Mouse (Mus musculus) embryonic facial prominence, embryonic 15.5 days (tissue): ENCODE measurements around the gene Cand1. TPM values are rescaled to one million over a fixed set of nuclear protein-coding genes. Genes with fewer than 3 reads are reported as not detected.

ENCODE experiments used
- ATAC-seq: fragments of 200-750 bp; cut with Nextera tagmentation; 2 replicates; pipeline ENCODE4 v1.8.0; 2017; ENCODE audit warnings: low read depth, moderate TSS enrichment; ENCODE audit not compliant: insufficient number of reproducible peaks, low FRiP score, low TSS enrichment
- H3K27ac ChIP-seq: fragments of 300-500 bp; sonication (generic); replicated peaks from 2 replicates; pipeline ENCODE4 v1.5.1; 2015; ENCODE audit warnings: mild to moderate bottlenecking, inconsistent platforms
- H3K27me3 ChIP-seq: fragments of 300-500 bp; sonication (generic); 2 replicates; pipeline ENCODE4 v1.6.1; 2015; ENCODE audit warnings: inconsistent platforms
- H3K36me3 ChIP-seq: fragments of 300-500 bp; sonication (generic); 2 replicates; pipeline ENCODE4 v1.6.1; 2015; ENCODE audit warnings: mild to moderate bottlenecking, inconsistent platforms
- H3K4me1 ChIP-seq: fragments of 300-500 bp; sonication (generic); 2 replicates; pipeline ENCODE4 v1.6.1; 2015; ENCODE audit warnings: inconsistent platforms
- H3K4me2 ChIP-seq: fragments of 300-500 bp; sonication (generic); replicated peaks from 2 replicates; pipeline ENCODE4 v1.6.1; 2015; ENCODE audit warnings: mild to moderate bottlenecking, inconsistent platforms
- H3K4me3 ChIP-seq: fragments of 300-500 bp; sonication (generic); replicated peaks from 2 replicates; pipeline ENCODE4 v1.5.1; 2015; ENCODE audit warnings: mild to moderate bottlenecking, inconsistent platforms
- H3K9ac ChIP-seq: fragments of 300-500 bp; sonication (generic); 2 replicates; pipeline ENCODE4 v1.6.1; 2015; ENCODE audit warnings: inconsistent platforms
- H3K9me3 ChIP-seq: fragments of 300-500 bp; sonication (generic); replicated peaks from 2 replicates; pipeline ENCODE4 v1.6.1; 2016; ENCODE audit warnings: inconsistent platforms
- WGBS: fragments of 180-500 bp; shearing (Covaris S2); methylation state at CpG from one replicate; pipeline ENCODE4 v1.1.7; 2015; 5-methylcytosine and 5-hydroxymethylcytosine counted together
- polyA plus RNA-seq: library from polyadenylated mRNA; unstranded; fragments of >200 nt; fragmentation: Nextera tagmentation; extraction: Ambion mirVana; gene quantifications from 2 replicates; pipeline ENCODE4 v1.2.1, GENCODE M21; 2015

The Cand1 gene
- polyA plus RNA-seq, 1 experiment from 2014 or later = 58.8 TPM

GRCm38 (mm10) chr10:119167858-119168257, 72.0 kb downstream of the Cand1 start:
- Histone ChIP-seq H3K27ac (no peak overlapping the region), H3K27me3 (no peaks in the 10 kb centered on the region), H3K4me1 (no peaks in the 10 kb centered on the region), H3K9me3 (no peaks in the 10 kb centered on the region), H3K4me2 (no peak overlapping the region), H3K36me3 (no peaks in the 10 kb centered on the region), H3K9ac (no peak overlapping the region), H3K4me3 (no peak overlapping the region)
- 21% methylated on average over 3 of the region's 3 CpGs for WGBS
- ATAC-seq = no peak

DNA sequence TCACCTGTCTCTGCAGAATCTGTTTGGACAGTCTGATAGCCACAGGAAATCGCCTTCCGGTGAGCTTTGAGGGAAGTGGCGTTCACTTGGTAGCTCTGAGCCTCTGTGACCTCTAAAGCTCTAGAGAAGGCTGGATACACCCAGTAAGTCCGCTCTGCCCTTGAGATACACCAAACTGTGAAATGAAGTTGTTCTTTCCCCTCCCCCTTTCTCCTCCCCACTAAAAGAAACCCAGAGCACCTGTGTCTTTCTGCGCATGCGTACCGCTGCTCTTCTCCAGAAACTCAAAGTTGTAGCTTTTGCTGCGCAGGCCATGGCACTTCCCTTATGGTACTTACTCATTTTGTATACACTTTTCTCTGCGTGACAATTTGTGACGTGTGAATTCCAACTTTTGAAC, 74.8 kb downstream of the Cand1 start:
- Histone ChIP-seq H3K27me3 (no peaks in the 10 kb centered on the region), H3K9me3 (no peaks in the 10 kb centered on the region), H3K4me2 (no peak overlapping the region), H3K4me1 (0 out of 2 replicates have a peak, but pooled peaks cover 7% of the 10 kb centered on the region), H3K27ac (no peak overlapping the region), H3K4me3 (no peak overlapping the region), H3K9ac (no peak overlapping the region), H3K36me3 (no peaks in the 10 kb centered on the region)
- no peak for ATAC-seq
- WGBS = 91% methylated on average over 10 of the region's 10 CpGs

DNA sequence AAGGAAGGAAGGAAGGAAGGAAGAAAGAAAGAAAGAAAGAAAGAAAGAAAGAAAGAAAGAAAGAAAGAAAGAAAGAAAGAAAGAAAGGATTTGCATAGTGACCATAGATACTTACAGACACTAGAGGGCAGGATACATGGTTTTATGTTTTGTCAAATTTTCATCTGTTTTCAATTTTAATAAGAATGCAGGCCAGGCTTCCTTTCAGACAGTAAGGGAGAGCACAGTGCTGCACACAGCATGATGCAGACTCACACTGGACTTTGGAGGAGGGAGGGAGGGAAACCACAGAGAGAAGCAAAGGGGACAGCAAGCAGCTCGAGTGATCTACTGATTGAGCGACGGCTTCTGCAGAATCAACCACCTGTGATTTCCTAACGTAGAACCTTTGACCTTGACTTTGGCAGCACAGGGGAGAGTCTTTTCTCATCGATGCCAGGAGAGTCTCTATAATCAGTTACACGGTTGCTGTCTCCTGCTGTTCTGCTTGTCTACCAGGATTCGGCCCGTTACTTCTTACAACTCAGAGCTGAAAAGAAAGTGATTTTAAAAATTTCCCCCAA, 78.0 kb downstream of the Cand1 start:
- no peak for ATAC-seq
- H3K4me2 ChIP-seq = peak overlapping the region; percentile 34
- no peak overlapping the region for H3K9ac ChIP-seq

DNA sequence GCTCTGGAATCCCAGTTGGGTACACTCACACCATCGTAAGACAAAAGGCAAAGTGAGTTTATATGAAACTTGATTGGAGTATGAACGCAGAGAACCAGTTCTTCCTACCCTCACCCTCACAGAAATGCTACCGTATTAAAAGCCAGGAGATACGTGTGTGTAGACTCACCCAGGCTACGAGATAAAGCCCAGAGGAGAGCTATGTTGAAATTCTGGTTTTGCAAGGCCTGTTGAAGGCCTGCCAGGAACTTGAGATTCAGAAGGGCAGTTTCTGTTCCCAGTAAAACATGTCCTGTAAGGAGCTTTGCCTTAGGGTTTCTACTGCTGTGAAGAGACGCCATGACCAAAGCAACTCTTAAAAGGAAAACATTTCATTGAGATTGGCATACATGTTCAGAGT, 79.7 kb downstream of the Cand1 start:
- Histone ChIP-seq H3K9ac (no peak overlapping the region), H3K4me2 (no peak overlapping the region), H3K27ac (no peak overlapping the region), H3K4me3 (no peak overlapping the region), H3K9me3 (no peaks in the 10 kb centered on the region), H3K36me3 (no peaks in the 10 kb centered on the region), H3K4me1 (0 out of 2 replicates have a peak, but pooled peaks cover 7% of the 10 kb centered on the region), H3K27me3 (no peaks in the 10 kb centered on the region)
- 73% methylated on average over 6 of the region's 6 CpGs for WGBS
- ATAC-seq = no peak

More for the DNA sequence above, 78.0 kb downstream of the Cand1 start:
- no peaks in the 10 kb centered on the region for H3K9me3 ChIP-seq
- peak overlapping the region; percentile 19; the same call in 1 of the 2 replicates for H3K4me3 ChIP-seq
- no peak overlapping the region for H3K27ac ChIP-seq
- no peaks in the 10 kb centered on the region for H3K36me3 ChIP-seq
- 0 out of 2 replicates have a peak, but pooled peaks cover 7% of the 10 kb centered on the region for H3K4me1 ChIP-seq
- no peaks in the 10 kb centered on the region for H3K27me3 ChIP-seq
- WGBS = 28% methylated on average over 8 of the region's 8 CpGs

DNA sequence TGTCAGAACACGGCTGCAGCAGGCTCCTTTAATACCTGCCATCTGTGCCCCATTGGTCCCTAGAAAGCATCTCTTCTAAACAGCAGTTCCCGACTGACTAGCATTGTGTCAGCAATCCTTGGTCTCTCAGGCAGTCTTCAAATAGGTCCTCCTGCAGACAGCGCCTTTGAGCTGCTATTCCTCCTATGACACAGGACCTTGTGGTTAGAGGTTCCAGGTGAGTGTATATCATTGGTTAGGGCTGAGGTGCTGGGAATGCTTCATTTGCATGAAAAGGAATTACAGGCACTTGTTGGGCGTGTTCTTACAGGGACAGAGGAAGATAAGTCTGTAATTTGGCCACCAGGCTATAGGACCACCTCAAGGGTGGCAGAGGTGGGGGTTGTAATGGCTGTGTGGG, 90.6 kb downstream of the Cand1 start:
- no peaks in the 10 kb centered on the region for H3K9me3 ChIP-seq
- ATAC-seq = no peak
- no peaks in the 10 kb centered on the region for H3K27me3 ChIP-seq
- H3K36me3 ChIP-seq = no peaks in the 10 kb centered on the region
- H3K4me1 ChIP-seq = no peaks in the 10 kb centered on the region
- no peak overlapping the region for H3K27ac ChIP-seq
- no peak overlapping the region for H3K9ac ChIP-seq
- 70% methylated on average over 4 of the region's 4 CpGs for WGBS
- no peak overlapping the region for H3K4me3 ChIP-seq
- H3K4me2 ChIP-seq = no peak overlapping the region

Other genes with a start within 250 kb of the Cand1 start
- 4.2 and 4.8 TPM in 2 replicates for gene Grip1, start 213.8 kb upstream of the Cand1 start, polyA plus RNA-seq